Mouse (Mus musculus) embryo, embryonic 11 days (tissue): ENCODE measurements around the gene Kif27.

Source experiments
- DNase-seq: peaks from one replicate; pipeline ENCODE4 v3.0.0-alpha.2; 2015

Gene Kif27

DNA sequence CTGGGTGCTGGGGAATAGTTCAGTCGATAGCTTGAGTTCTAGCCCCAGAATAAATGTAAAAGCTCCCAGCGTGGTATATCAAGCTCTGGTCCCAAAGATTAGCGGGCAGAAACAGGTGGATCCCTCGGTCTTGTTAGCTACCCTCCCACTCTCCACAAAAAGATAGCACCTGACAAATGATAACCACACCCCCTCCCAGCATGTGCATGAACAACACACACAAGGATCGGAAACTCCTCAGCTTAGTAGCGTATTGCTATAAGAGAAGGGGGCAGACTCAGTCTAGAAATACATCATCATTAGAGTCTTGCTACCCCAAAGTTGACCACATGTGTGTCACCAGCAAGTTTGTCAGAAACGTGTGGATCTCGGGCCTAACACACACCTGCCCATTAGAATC lies 83.3 kb downstream of the Kif27 start, which contains the start of gene Gkap1:
TSS of gene Gkap1 (minus strand) at position 101 of the 400 bp plus-strand sequence.
- DNase-seq: no peak

DNA sequence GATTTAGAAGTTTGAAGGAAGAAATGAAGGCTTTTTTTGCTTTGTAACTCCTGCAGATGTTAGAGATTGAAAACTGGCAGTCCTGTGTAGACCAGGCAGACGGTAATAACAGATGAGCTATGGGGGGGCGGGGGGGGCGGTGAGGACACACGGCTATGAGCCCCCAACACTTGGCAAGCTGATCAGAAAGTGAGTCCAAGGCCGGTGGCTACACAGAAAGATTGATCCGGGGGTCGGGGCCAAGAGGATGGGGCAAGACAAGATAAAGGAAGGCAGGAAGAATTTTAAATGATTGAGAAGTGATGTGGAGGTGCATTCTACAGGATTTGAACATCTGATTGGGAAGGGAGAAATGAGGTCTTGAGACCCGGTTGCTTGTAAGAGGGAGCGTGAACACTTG lies 83.8 kb downstream of the Kif27 start:
- DNase-seq: no peak

DNA sequence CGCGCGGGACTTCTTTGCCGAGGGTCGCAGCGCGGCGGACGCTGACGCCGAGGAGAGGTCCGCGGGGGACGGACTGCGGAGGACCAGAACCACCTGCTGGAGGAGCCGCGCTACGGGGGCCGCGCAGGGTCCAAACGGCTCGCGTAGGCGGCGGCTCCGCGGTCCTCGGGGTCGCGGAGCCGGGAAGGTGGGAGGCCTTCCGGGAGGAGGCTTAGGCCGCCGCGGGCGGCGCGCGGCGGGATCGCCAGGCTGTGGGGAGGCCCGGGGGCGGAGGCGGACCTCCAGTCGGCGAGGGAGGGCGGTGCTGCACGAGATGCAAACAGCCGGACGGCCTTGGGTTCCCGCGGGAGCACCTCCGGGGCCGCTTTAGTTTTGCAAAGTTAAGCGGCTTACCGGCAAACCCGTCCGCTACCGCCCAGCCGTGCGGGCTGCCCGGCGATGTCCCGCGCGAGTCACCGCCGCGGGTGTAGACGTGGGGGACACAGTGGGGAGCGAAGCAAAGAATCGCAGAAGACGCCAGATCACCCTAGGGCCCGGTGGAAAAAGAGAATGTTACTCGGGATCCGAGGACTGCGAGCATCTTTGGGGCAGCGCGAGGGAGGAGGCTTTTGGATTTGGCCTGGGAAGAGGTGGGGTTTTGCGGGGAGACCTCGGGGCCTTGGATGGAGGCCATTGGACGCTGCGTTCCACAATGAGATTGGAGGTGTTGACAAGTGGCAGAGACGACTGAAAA lies 84.5 kb downstream of the Kif27 start:
- DNase-seq: peak; percentile 90

DNA sequence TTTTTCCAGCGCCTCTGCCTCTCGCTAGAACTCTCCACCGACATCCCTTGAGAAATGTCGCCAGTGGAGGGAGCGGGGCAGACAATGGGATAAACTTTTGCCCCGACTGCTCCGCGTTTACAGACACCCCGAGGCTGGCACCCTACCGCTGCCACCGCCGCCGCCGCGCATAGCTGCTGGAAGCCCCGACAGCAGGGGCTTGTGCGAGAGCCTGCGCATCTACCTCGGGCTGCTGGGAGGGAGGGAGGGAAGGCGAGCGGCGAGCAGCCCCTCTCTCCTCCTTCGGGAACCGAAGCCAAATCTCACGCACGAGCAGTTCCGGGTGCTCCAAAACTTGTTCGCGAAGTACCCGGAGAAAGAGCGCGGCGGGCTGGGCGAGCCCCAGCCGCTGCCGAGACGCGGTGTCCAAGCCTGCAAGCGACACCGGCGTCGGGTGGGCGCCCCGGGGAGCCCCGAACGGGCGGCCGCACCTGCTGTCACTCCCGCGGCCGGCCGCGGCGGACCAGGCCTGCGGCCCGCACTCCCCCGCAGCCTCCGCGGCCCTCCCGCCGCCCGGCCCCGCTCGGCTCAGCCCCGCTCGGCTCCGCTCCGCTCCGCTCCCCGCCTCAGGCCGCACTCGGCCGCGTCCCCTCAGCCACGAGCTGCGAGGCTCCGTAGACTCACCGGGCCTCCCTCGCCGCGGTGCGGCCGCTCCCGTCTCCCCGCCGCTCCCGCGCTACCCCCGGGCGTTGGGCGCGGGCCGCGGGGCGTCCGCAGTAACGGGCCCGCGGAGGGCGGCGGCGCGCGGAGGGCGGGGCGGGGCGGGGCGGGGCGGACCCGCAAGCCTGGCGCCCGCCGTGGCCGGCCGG lies 85.3 kb downstream of the Kif27 start:
- DNase-seq: peak; percentile 67

DNA sequence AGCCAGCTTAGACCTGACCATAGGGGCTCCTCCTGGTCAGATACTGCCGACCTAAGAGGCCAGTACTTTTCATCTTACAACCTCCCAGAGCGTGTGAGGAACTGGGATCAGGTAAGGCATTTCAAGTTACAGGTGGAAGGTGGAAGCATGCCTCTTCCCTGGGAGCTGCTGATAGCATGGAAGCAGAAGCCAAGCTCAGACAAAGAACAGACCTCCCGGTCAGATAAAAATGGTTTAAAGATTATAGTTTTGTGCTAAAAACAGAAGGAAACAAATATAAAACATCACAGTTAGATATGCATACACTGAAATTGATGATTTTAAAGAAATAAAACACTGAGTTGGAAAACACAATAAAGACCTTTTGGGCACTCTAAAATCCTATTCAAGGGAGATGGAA lies 92.1 kb downstream of the Kif27 start:
- no peak for DNase-seq

DNA sequence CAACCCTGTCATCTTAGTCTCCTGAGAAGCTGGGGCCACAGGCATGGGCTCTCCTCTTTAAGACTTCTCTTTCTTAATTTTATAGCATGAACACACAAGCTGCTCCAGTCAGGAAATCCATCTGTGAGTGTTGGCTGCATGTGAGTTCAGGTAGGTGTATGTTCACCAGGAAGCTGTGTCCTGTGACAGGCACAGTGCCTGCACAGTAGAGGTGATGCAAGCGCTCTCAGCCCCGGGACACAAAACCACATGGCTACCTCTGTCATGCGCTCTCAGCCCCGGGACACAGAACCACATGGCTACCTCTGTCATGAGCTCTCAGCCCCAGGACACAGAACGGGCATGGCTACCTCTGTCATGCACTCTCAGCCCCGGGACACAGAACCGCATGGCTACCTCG lies 95.4 kb downstream of the Kif27 start:
- no peak for DNase-seq

DNA sequence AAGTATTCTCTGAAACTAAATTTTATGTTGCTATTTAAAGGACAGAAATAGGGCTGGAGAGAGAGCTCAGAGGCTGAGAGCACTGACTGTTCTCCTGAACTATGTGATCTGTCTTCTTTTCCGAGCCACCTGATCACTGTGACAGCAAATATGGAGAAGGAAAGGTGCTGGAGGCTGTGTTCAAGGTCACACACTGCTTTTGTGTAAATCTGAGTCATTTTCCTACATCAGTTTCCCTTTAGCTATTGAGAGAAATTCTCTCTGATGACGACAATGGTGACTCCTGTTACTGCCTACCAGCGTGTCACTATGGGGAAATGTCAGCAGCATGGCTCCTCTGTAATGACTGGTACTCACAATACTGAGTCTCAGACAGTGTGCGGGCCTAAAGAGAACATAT lies 97.2 kb downstream of the Kif27 start:
- no peak for DNase-seq

DNA sequence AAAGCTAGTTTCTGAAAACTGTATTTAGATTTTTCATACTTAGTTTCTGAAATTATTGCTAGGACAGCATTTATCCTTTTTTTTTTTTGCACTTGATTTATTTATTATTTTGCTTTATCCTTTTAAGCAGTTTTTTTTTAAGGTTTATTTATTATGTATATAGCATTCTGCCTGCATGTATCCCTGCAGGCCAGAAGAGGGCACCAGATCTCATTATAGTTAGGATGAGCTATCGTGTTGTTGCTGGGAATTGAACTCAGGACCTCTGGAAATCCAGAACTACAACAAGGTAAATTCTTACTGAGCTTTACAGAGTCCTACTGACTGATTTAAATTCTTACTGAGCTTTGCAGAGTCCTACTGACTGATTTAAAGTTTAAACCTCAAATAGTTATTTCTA lies 105.7 kb downstream of the Kif27 start:
- DNase-seq: no peak

DNA sequence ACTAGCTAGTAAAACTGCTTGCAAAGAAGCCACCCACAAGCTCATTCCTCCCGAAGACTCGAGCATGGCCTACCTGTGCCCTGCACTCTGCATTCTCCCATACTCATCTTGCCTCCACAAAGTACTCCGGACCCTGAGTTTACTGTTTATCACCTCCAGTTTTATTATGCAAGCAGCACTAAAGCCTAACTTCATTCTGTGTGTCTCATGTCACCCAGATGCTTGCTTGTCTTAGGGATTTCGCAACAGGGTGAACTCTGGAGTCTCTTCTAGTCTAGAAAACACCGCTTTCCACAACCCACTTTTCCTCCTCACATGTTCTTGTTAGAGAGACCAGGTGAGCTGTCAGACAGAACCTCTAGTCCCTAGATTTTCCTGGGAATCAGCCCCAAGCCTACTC lies 110.0 kb downstream of the Kif27 start:
- no peak for DNase-seq
